Mouse (Mus musculus) hindbrain, embryonic 14.5 days (tissue): ENCODE data around the gene Cchcr1. TPM values are rescaled to one million over a fixed set of nuclear protein-coding genes. Genes with fewer than 3 reads are reported as not detected.

ENCODE experiments used
- polyA plus RNA-seq: library from polyadenylated mRNA; unstranded; fragments of >200 nt; fragmentation: Nextera tagmentation; extraction: Ambion mirVana; gene quantifications from 2 replicates; pipeline ENCODE4 v1.2.1, GENCODE M21; 2014

Cchcr1 gene
- polyA plus RNA-seq, 1 experiment from 2014 or later = 3.5 TPM

Other genes starting within 250 kb of the Cchcr1 start
- 0.25 and 0.27 TPM in 2 replicates for gene H2-Q1, start 196.7 kb upstream of the Cchcr1 start, polyA plus RNA-seq
- 3.0 and 3.1 TPM in 2 replicates for gene H2-Q2, start 174.9 kb upstream of the Cchcr1 start, polyA plus RNA-seq
- gene H2-Q4, start 137.5 kb upstream of the Cchcr1 start, polyA plus RNA-seq = 0.59 and 0.74 TPM in 2 replicates
- gene H2-Q6, start 92.2 kb upstream of the Cchcr1 start, polyA plus RNA-seq = 0.44 and 0.71 TPM in 2 replicates
- gene H2-Q7, start 77.9 kb upstream of the Cchcr1 start, polyA plus RNA-seq = 2.8 and 2.9 TPM in 2 replicates
- gene H2-Q10, start 47.0 kb upstream of the Cchcr1 start, polyA plus RNA-seq = not detected in 2 replicates
- not detected in 2 replicates for gene Pou5f1, start 11.1 kb upstream of the Cchcr1 start, polyA plus RNA-seq
- gene Tcf19, start 276 bp upstream of the Cchcr1 start, polyA plus RNA-seq = 12.3 and 16.5 TPM in 2 replicates
- 0.26 and 0.72 TPM in 2 replicates for gene Psors1c2, start 16.1 kb downstream of the Cchcr1 start, polyA plus RNA-seq
- 0.22 and 0.25 TPM in 2 replicates for gene Cdsn, start 35.0 kb downstream of the Cchcr1 start, polyA plus RNA-seq
- gene 2300002M23Rik, start 50.4 kb downstream of the Cchcr1 start, polyA plus RNA-seq = not detected in 2 replicates
- not detected in 2 replicates for gene Sfta2, start 84.4 kb downstream of the Cchcr1 start, polyA plus RNA-seq
- gene Gm9573, start 109.5 kb downstream of the Cchcr1 start, polyA plus RNA-seq = not detected in 2 replicates
- gene Mucl3, start 126.6 kb downstream of the Cchcr1 start, polyA plus RNA-seq = 0.09 TPM in 1 of 2 replicates, not detected in the other
- 14.8 and 14.9 TPM in 2 replicates for gene Vars2, start 150.5 kb downstream of the Cchcr1 start, polyA plus RNA-seq
- gene Gtf2h4, start 156.6 kb downstream of the Cchcr1 start, polyA plus RNA-seq = 21.3 and 22.8 TPM in 2 replicates
- 62.7 and 72.5 TPM in 2 replicates for gene Ddr1, start 187.5 kb downstream of the Cchcr1 start, polyA plus RNA-seq